Mouse (Mus musculus): ENCODE data around the gene Mdp1.

Mdp1 gene

GRCm38 (mm10) chr14:55659960-55660573 lies at the start of gene Mdp1:
TSS of gene Mdp1 (minus strand) at chr14:55660508.
- peak; percentile 82 for DNase-seq

- DNase-seq, result no peak
Observed at GRCm38 (mm10) chr14:55709509-55709908, 49.2 kb upstream of the Mdp1 start.

- DNase-seq, result no peak
Observed at GRCm38 (mm10) chr14:55707397-55707796, 47.1 kb upstream of the Mdp1 start.

GRCm38 (mm10) chr14:55706051-55706600 lies 45.8 kb upstream of the Mdp1 start:
- DNase-seq, result no peak

GRCm38 (mm10) chr14:55702761-55703160 lies 42.5 kb upstream of the Mdp1 start:
- DNase-seq, result no peak

GRCm38 (mm10) chr14:55701131-55701530 lies 40.8 kb upstream of the Mdp1 start:
- no peak for DNase-seq

GRCm38 (mm10) chr14:55697226-55697625 lies 36.9 kb upstream of the Mdp1 start:
- DNase-seq, result no peak

- DNase-seq, result no peak
Observed at GRCm38 (mm10) chr14:55689433-55689832, 29.1 kb upstream of the Mdp1 start.

- DNase-seq, result no peak
Observed at GRCm38 (mm10) chr14:55682118-55682493, 21.8 kb upstream of the Mdp1 start.

- peak; percentile 94 for DNase-seq
Observed at GRCm38 (mm10) chr14:55681160-55682117, 21.1 kb upstream of the Mdp1 start, which contains the start of gene Tinf2. TSS of gene Tinf2 (minus strand) at chr14:55681820.

GRCm38 (mm10) chr14:55677615-55678014 lies 17.3 kb upstream of the Mdp1 start:
- no peak for DNase-seq

GRCm38 (mm10) chr14:55672741-55673060 lies 12.4 kb upstream of the Mdp1 start:
- no peak for DNase-seq

GRCm38 (mm10) chr14:55671833-55672740 lies 11.8 kb upstream of the Mdp1 start, which contains the start of the genes Gmpr2 and Nedd8:
TSS of gene Gmpr2 (plus strand) at chr14:55671941.
TSS of gene Nedd8 (minus strand) at chr14:55672124.
- DNase-seq, result peak; percentile 87

GRCm38 (mm10) chr14:55671486-55671832 lies 11.2 kb upstream of the Mdp1 start:
- no peak for DNase-seq

- no peak for DNase-seq
Observed at GRCm38 (mm10) chr14:55660636-55661035, 328 bp upstream of the Mdp1 start.

GRCm38 (mm10) chr14:55658011-55658410 lies 2.3 kb downstream of the Mdp1 start:
- DNase-seq, result no peak

- DNase-seq, result no peak
Observed at GRCm38 (mm10) chr14:55656935-55657334, 3.4 kb downstream of the Mdp1 start.

GRCm38 (mm10) chr14:55651528-55651927 lies 8.8 kb downstream of the Mdp1 start:
- peak; percentile 66 for DNase-seq

GRCm38 (mm10) chr14:55649884-55650283 lies 10.4 kb downstream of the Mdp1 start, which contains the start of gene Tssk4:
TSS of gene Tssk4 (plus strand) at chr14:55650184.
- no peak for DNase-seq

- DNase-seq, result peak; percentile 30
Observed at GRCm38 (mm10) chr14:55644261-55644888, 15.9 kb downstream of the Mdp1 start.

GRCm38 (mm10) chr14:55643060-55643907 lies 17.0 kb downstream of the Mdp1 start, which contains the start of gene Tm9sf1:
TSS of gene Tm9sf1 (minus strand) at chr14:55643806.
- peak; percentile 83 for DNase-seq

Measured in thymus, postnatal 14 days (tissue).